ENCODE assay signal across 14 mouse cellular contexts in the genomic region with DNA sequence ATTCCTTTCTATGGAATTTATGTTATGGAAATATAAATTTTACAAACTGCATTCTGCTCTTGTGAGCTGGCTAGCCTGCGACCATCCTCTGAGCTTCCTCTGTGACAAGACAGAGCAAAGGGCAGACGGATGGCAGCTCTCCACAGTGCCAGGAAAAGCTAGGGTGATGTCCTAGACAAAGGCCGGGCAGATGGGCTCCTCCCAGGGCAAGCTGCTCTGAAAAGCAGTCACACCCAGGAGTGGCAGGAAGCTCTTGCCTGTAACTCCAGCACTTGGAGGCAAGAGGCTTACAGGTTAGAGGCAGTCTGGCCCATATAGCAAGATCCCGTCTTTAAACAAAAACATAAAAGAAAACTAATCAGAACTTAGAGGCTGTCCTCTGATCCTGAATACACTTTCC. TPM values are rescaled to one million over a fixed set of nuclear protein-coding genes. Genes with fewer than 3 reads are reported as not detected.
DNase-seq lines count a peak whose midpoint lies in the region; ATAC-seq and TF ChIP-seq lines count a peak whose summit lies in the region.
"Had no signal": no experiment of that assay in that cellular context is flagged by ENCODE, and none has a peak within 500 bp of the region (broad histone marks: within the 10 kb centered on the region; RNA-seq: fewer than 3 reads in every experiment).

No protein-coding gene starts in this region.

- H3K27ac ChIP-seq in layer of hippocampus, adult 2 months: peak overlapping the region; percentile 82
- peak overlapping the region; percentile 64 for H3K27ac ChIP-seq in ES-Bruce4 (ENCODE audit: insufficient read depth, low read length)
- H3K27ac ChIP-seq in lung, embryonic 15.5 days: peak overlapping the region; percentile 75; the same call in 1 of the 2 replicates
- H3K27ac ChIP-seq: embryonic facial prominence, embryonic 13.5 days; liver, embryonic 14.5 days had no signal

- H3K4me2 ChIP-seq in lung, embryonic 15.5 days: no peak overlapping the region
- H3K4me2 ChIP-seq: embryonic facial prominence, embryonic 13.5 days had no signal

- TF ChIP-seq EP300 in ES-Bruce4 (IDR thresholded peaks at IDR 0.05; ENCODE audit: insufficient read depth, low read depth, low read length): peak; percentile 56; the same call in 1 of the 2 replicates

- H3K4me1 ChIP-seq in ES-Bruce4 (ENCODE audit: control insufficient read depth, insufficient read depth, low read length): peaks cover 9% of the 10 kb centered on the region
- H3K4me1 ChIP-seq in lung, embryonic 15.5 days: peaks cover 51% of the 10 kb centered on the region

- no peak for DNase-seq in layer of hippocampus, adult 2 months (ENCODE audit: low spot score in 2 of 2)
- DNase-seq in layer of hippocampus, adult 11-12 months (ENCODE audit: low spot score): no peak
- peak; percentile 66 to 78 for DNase-seq in cerebellum, adult 18-20 months
- DNase-seq in urinary bladder, postnatal 25 days (ENCODE audit: low spot score): no peak
- DNase-seq: heart, postnatal 36 days had no signal

- no peaks in the 10 kb centered on the region for H3K27me3 ChIP-seq in ES-Bruce4 (ENCODE audit: control insufficient read depth, insufficient read depth, low read length, poor library complexity, severe bottlenecking)
- no peaks in the 10 kb centered on the region for H3K27me3 ChIP-seq in lung, embryonic 15.5 days

- no peak for TF ChIP-seq CTCF in layer of hippocampus, adult 2 months (conservative IDR thresholded peaks at IDR 0.05)
- no peak for TF ChIP-seq CTCF in ES-Bruce4 (IDR thresholded peaks at IDR 0.05; ENCODE audit: low read depth, low read length)

- peaks cover 3% of the 10 kb centered on the region for H3K36me3 ChIP-seq in ES-Bruce4 (ENCODE audit: control insufficient read depth, insufficient read depth, low read length, poor library complexity, severe bottlenecking)
- peaks cover 53% of the 10 kb centered on the region for H3K36me3 ChIP-seq in lung, embryonic 15.5 days

- WGBS in lung, embryonic 15.5 days: 62% methylated on average over 4 of the region's 4 CpGs

- no peak overlapping the region for H3K9ac ChIP-seq in ES-Bruce4 (ENCODE audit: low read depth, poor library complexity, severe bottlenecking)
- H3K9ac ChIP-seq in lung, embryonic 15.5 days: no peak overlapping the region
- H3K9ac ChIP-seq: embryonic facial prominence, embryonic 13.5 days; liver, embryonic 14.5 days had no signal

- H3K9me3 ChIP-seq in ES-Bruce4 (replicated peaks; ENCODE audit: control insufficient read depth, insufficient read depth, low read length, poor library complexity, severe bottlenecking): no peaks in the 10 kb centered on the region
- no peaks in the 10 kb centered on the region for H3K9me3 ChIP-seq in lung, embryonic 15.5 days
- H3K9me3 ChIP-seq: embryonic facial prominence, embryonic 13.5 days; G1E had no signal

- no peak overlapping the region for H3K4me3 ChIP-seq in layer of hippocampus, adult 2 months
- H3K4me3 ChIP-seq in ES-Bruce4 (ENCODE audit: low read depth, low read length): no peak overlapping the region
- H3K4me3 ChIP-seq in lung, embryonic 15.5 days: no peak overlapping the region
- H3K4me3 ChIP-seq: embryonic facial prominence, embryonic 13.5 days had no signal

- ATAC-seq in lung, embryonic 15.5 days (ENCODE audit: borderline replicate concordance, extremely low read depth, low FRiP score, low TSS enrichment): no peak
- ATAC-seq in megakaryocyte, adult 5-6 weeks (ENCODE audit: poor library complexity, severe bottlenecking): no peak
- ATAC-seq: activated CD4-positive, CD25-positive, alpha-beta regulatory T cell, adult 4 months had no signal

- TF ChIP-seq POLR2A in ES-Bruce4 (IDR thresholded peaks at IDR 0.05; ENCODE audit: insufficient read depth, low read length): no peak

RNA-seq across cellular contexts. Expression of a gene that starts 19.3 kb away (rescaled TPM):
- total RNA-seq in layer of hippocampus, adult 2 months (2021): 10 to 100 TPM; 45.7 to 47.5 TPM
- 42.0 and 43.6 TPM in 2 replicates for polyA plus RNA-seq in ES-Bruce4 (2011; ENCODE audit: insufficient read depth, insufficient read length, low read depth, missing spikeins)
- 48.7 and 49.3 TPM in 2 replicates for polyA plus RNA-seq in lung, embryonic 15.5 days (2015; fragmentation: Nextera tagmentation; extraction: Ambion mirVana)
- 93.8 and 97.0 TPM in 2 replicates for total RNA-seq in megakaryocyte, adult 5-6 weeks (2015)
- 87.1 and 107 TPM in 2 replicates for total RNA-seq in megakaryocyte, adult 5-6 weeks (2017)

RNA-seq across cellular contexts. Expression of a gene that starts 20.1 kb away (rescaled TPM):
- 10 to 100 TPM; 39.6 to 48.8 TPM for total RNA-seq in layer of hippocampus, adult 2 months (2021)
- polyA plus RNA-seq in ES-Bruce4 (2011; ENCODE audit: insufficient read depth, insufficient read length, low read depth, missing spikeins): 70.6 and 71.8 TPM in 2 replicates
- polyA plus RNA-seq in lung, embryonic 15.5 days (2015; fragmentation: Nextera tagmentation; extraction: Ambion mirVana): 77.4 and 79.3 TPM in 2 replicates
- total RNA-seq in megakaryocyte, adult 5-6 weeks (2015): 169 and 170 TPM in 2 replicates
- total RNA-seq in megakaryocyte, adult 5-6 weeks (2017): 204 and 225 TPM in 2 replicates

RNA-seq across cellular contexts. Expression of a gene that starts 28.7 kb away (rescaled TPM):
- 100 to 1,000 TPM; 136 to 154 TPM for total RNA-seq in layer of hippocampus, adult 2 months (2021)
- polyA plus RNA-seq in ES-Bruce4 (2011; ENCODE audit: insufficient read depth, insufficient read length, low read depth, missing spikeins): 36.3 and 40.7 TPM in 2 replicates
- polyA plus RNA-seq in lung, embryonic 15.5 days (2015; fragmentation: Nextera tagmentation; extraction: Ambion mirVana): 76.5 and 76.8 TPM in 2 replicates
- total RNA-seq in megakaryocyte, adult 5-6 weeks (2015): 30.6 and 45.3 TPM in 2 replicates
- total RNA-seq in megakaryocyte, adult 5-6 weeks (2017): 19.1 and 24.0 TPM in 2 replicates

RNA-seq across cellular contexts. Expression of a gene that starts 58.9 kb away (rescaled TPM):
- total RNA-seq in layer of hippocampus, adult 2 months (2021): not detected
- not detected in 2 replicates for polyA plus RNA-seq in ES-Bruce4 (2011; ENCODE audit: insufficient read depth, insufficient read length, low read depth, missing spikeins)
- polyA plus RNA-seq in lung, embryonic 15.5 days (2015; fragmentation: Nextera tagmentation; extraction: Ambion mirVana): not detected in 2 replicates
- total RNA-seq in megakaryocyte, adult 5-6 weeks (2015): 0.16 and 0.30 TPM in 2 replicates
- 0.24 and 0.84 TPM in 2 replicates for total RNA-seq in megakaryocyte, adult 5-6 weeks (2017)
- total RNA-seq: G1E; heart, postnatal 36 days had no signal
- polyA plus RNA-seq: activated CD4-positive, CD25-positive, alpha-beta regulatory T cell, adult 4 months; G1E; gonadal fat pad, adult 2 months; liver, embryonic 14.5 days; stomach, embryonic 14.5 days had no signal

Comparison
In these comparisons a context has a peak if more than half of its experiments do, and no peak if none do; other contexts are left out.
1. DNase-seq: peak in cerebellum, adult 18-20 months (2 of 2); none in layer of hippocampus, adult 2 months (0 of 2), layer of hippocampus, adult 11-12 months (single experiment) and urinary bladder, postnatal 25 days (single experiment).
2. Peak in every context shown above with its lines, with median percentiles within 50 percentile points of each other: H3K27ac ChIP-seq.